In genomic region chr17:31565141-31566056, GRCm38 (mm10) we compare ENCODE assay signal across 8 mouse cellular contexts. TPM values are rescaled to one million over a fixed set of nuclear protein-coding genes. Genes with fewer than 3 reads are reported as not detected.
DNase-seq lines count a peak whose midpoint lies in the region; ATAC-seq and TF ChIP-seq lines count a peak whose summit lies in the region.

No protein-coding gene starts in this region.

- H3K79me2 ChIP-seq in CH12.LX (replicated peaks; ENCODE audit: control insufficient read depth, extremely low read depth, insufficient read depth, poor library complexity, severe bottlenecking) = peaks cover 25% of the 10 kb centered on the region

- H3K27ac ChIP-seq in CH12.LX (ENCODE audit: insufficient read depth, low read depth) = peak overlapping the region; percentile 74
- peak overlapping the region; percentile 94 for H3K27ac ChIP-seq in bone marrow, adult 2 months (ENCODE audit: control insufficient read depth, insufficient read depth, low read depth, low read length, poor library complexity)
- H3K27ac ChIP-seq in forebrain, embryonic 11.5 days (ENCODE audit: low read depth, low read length) = peak overlapping the region; percentile 91

- no peak for TF ChIP-seq EP300 in CH12.LX (IDR thresholded peaks at IDR 0.05; ENCODE audit: low read length)

- H3K27me3 ChIP-seq in CH12.LX (replicated peaks) = no peaks in the 10 kb centered on the region
- no peaks in the 10 kb centered on the region for H3K27me3 ChIP-seq in forebrain, embryonic 11.5 days (ENCODE audit: control insufficient read depth, insufficient read depth, low read length)

- in situ Hi-C loops in CH12.LX (cut with MboI; ENCODE audit: low pct_ligation_motif_present, low pct_unique_long_range_greater_than_20kb, low sequenced_read_pairs) = no loop called here

- TF ChIP-seq RAD21 in CH12.LX (IDR thresholded peaks at IDR 0.05; ENCODE audit: low read depth, low read length) = no peak

- peaks cover 7 to 27% of the 10 kb centered on the region in 2 experiments for H3K4me1 ChIP-seq in CH12.LX (ENCODE audit: control insufficient read depth in 1 of 2, insufficient read depth in 2 of 2)
- H3K4me1 ChIP-seq in bone marrow, adult 2 months (ENCODE audit: control insufficient read depth, insufficient read depth, low read length) = peaks cover 4% of the 10 kb centered on the region; the same call in 1 of the 2 replicates
- peaks cover 22% of the 10 kb centered on the region for H3K4me1 ChIP-seq in forebrain, embryonic 11.5 days (replicated peaks; ENCODE audit: control insufficient read depth, insufficient read depth, low read length)

- H3K9ac ChIP-seq in CH12.LX (ENCODE audit: insufficient read depth, low read depth) = peak overlapping the region; percentile 92
- H3K9ac ChIP-seq in forebrain, embryonic 11.5 days (ENCODE audit: low read length) = peak overlapping the region; percentile 87

- ATAC-seq in forebrain, embryonic 11.5 days (replicated peaks; ENCODE audit: low FRiP score) = peak; percentile 50

- 0 out of 4 replicates have a peak, but pooled peaks of 1 of the 2 experiments have one; percentile 2 for TF ChIP-seq CTCF in CH12.LX (conservative IDR thresholded peaks at IDR 0.05 in 1 of 2, IDR thresholded peaks at IDR 0.05 in 1 of 2; ENCODE audit: low read depth in 2 of 2, low read length in 2 of 2)
- TF ChIP-seq CTCF in bone marrow, adult 2 months (IDR thresholded peaks at IDR 0.05; ENCODE audit: control insufficient read depth, insufficient read depth, low read length) = no peak

- intact Hi-C loops in heart, postnatal 36 days (cut with DNase I) = loop anchor here (2.0 kb wide), 2 partner anchors 53 to 93 kb away; partner anchors contain the start of gene U2af1

- H3K4me3 ChIP-seq in CH12.LX (replicated peaks in 1 of 3; ENCODE audit: low read depth in 2 of 3, low read length in 2 of 3, poor library complexity in 1 of 3) = peak overlapping the region; percentile 70 to 100 (median 85)
- H3K4me3 ChIP-seq in bone marrow, adult 2 months (replicated peaks; ENCODE audit: control insufficient read depth, low read depth, low read length) = peak overlapping the region; percentile 96
- peak overlapping the region; percentile 80 for H3K4me3 ChIP-seq in forebrain, embryonic 11.5 days (ENCODE audit: low read depth, low read length)

- peaks cover 0 to 18% of the 10 kb centered on the region in 2 experiments for H3K36me3 ChIP-seq in CH12.LX (replicated peaks in 1 of 2; ENCODE audit: control insufficient read depth in 1 of 2, insufficient read depth in 1 of 2, low read length in 1 of 2)
- H3K36me3 ChIP-seq in forebrain, embryonic 11.5 days (ENCODE audit: control insufficient read depth, insufficient read depth, low read length) = no peaks in the 10 kb centered on the region

- dilution Hi-C loops in CH12.LX (cut with MboI; ENCODE audit: extremely low pct_ligation_motif_present, extremely low pct_unique_long_range_greater_than_20kb, low sequenced_read_pairs) = no loop called here

- no peaks in the 10 kb centered on the region for H3K9me3 ChIP-seq in CH12.LX (replicated peaks; ENCODE audit: low read length)
- H3K9me3 ChIP-seq in forebrain, embryonic 11.5 days (ENCODE audit: control insufficient read depth, low read length) = no peaks in the 10 kb centered on the region

- H3K4me2 ChIP-seq in CH12.LX (ENCODE audit: insufficient read depth, low read depth, poor library complexity, severe bottlenecking) = peak overlapping the region; percentile 95
- peak overlapping the region; percentile 89 for H3K4me2 ChIP-seq in forebrain, embryonic 11.5 days (ENCODE audit: low read depth, low read length, severe bottlenecking)

- 1% methylated on average over 88 of the region's 88 CpGs for WGBS in bone marrow, adult 2 months
- WGBS in forebrain, embryonic 11.5 days = under 1% methylated on average over 86 of the region's 88 CpGs

- DNase-seq in CH12.LX (ENCODE audit: extremely low read depth) = peak; percentile 47
- DNase-seq in forebrain, embryonic 11.5 days (ENCODE audit: low spot score) = peak; percentile 66
- peak; percentile 69 to 77 for DNase-seq in heart, postnatal 36 days
- peak; percentile 72 to 81 for DNase-seq in layer of hippocampus, postnatal 10 days (ENCODE audit: low spot score in 2 of 2)
- peak; percentile 68 for DNase-seq in lung, postnatal 14 days
- DNase-seq in retina, postnatal 1 day = peak; percentile 90
- DNase-seq in urinary bladder, adult 18-20 months (ENCODE audit: low spot score in 2 of 2) = peak; percentile 22 to 46

- peak; percentile 55; the same call in 1 of the 2 replicates for TF ChIP-seq POLR2A in CH12.LX (IDR thresholded peaks at IDR 0.05; ENCODE audit: low read depth, low read length)
- TF ChIP-seq POLR2A in bone marrow, adult 2 months (IDR thresholded peaks at IDR 0.05; ENCODE audit: borderline replicate concordance, control insufficient read depth, low read depth, low read length) = peak; percentile 16; the same call in 1 of the 2 replicates

TF ChIP-seq in CH12.LX, 34 proteins besides CTCF, POLR2A, EP300 and RAD21:
- TF ChIP-seq NRF1 (IDR thresholded peaks at IDR 0.05; ENCODE audit: low read depth, low read length) (no peak), MXI1 (IDR thresholded peaks at IDR 0.05; ENCODE audit: low read depth, low read length) (peak; percentile 45; the same call in 1 of the 2 replicates), KAT2A (IDR thresholded peaks at IDR 0.05; ENCODE audit: insufficient replicate concordance, low read length) (no peak)

RNA-seq across cellular contexts. Expression of gene Pknox1, which starts 0.9 kb away (rescaled TPM):
- total RNA-seq in CH12.LX (2012; rRNA removed) (20.5 TPM in 2 replicates), CH12.LX (2014; rRNA removed) (22.3 and 25.7 TPM in 2 replicates)
- polyA plus RNA-seq in CH12.LX (2012; ENCODE audit: insufficient read length, low read depth) = 15.1 and 16.7 TPM in 2 replicates
- 8.2 and 19.3 TPM in 2 replicates for polyA plus RNA-seq in bone marrow, adult 2 months (2011; ENCODE audit: insufficient read depth, insufficient read length, low replicate concordance, missing spikeins)
- polyA plus RNA-seq in forebrain, embryonic 11.5 days (2014; fragmentation: Nextera tagmentation; extraction: Ambion mirVana) = 29.8 and 31.1 TPM in 2 replicates
- 1 to 10 TPM; 9.4 to 10.0 TPM for total RNA-seq in heart, postnatal 36 days (2021)
- 10 to 100 TPM; 16.4 to 17.5 TPM for total RNA-seq in layer of hippocampus, postnatal 10 days (2021)

RNA-seq across cellular contexts. Expression of gene Ndufv3, which starts 45.5 kb away (rescaled TPM):
- total RNA-seq in CH12.LX (2012; rRNA removed) (357 and 409 TPM in 2 replicates), CH12.LX (2014; rRNA removed) (298 and 303 TPM in 2 replicates)
- 272 and 292 TPM in 2 replicates for polyA plus RNA-seq in CH12.LX (2012; ENCODE audit: insufficient read length, low read depth)
- polyA plus RNA-seq in bone marrow, adult 2 months (2011; ENCODE audit: insufficient read depth, insufficient read length, low replicate concordance, missing spikeins) = 57.2 and 97.0 TPM in 2 replicates
- 225 and 246 TPM in 2 replicates for polyA plus RNA-seq in forebrain, embryonic 11.5 days (2014; fragmentation: Nextera tagmentation; extraction: Ambion mirVana)
- total RNA-seq in heart, postnatal 36 days (2021) = 1,000 to 10,000 TPM; 1,294 to 1,573 TPM
- total RNA-seq in layer of hippocampus, postnatal 10 days (2021) = 100 to 1,000 TPM; 294 to 312 TPM

RNA-seq across cellular contexts. Expression of gene Wdr4, which starts 45.6 kb away (rescaled TPM):
- 56.2 and 72.4 TPM in 2 replicates for total RNA-seq in CH12.LX (2012; rRNA removed)
- total RNA-seq in CH12.LX (2014; rRNA removed) = 48.3 and 49.0 TPM in 2 replicates
- polyA plus RNA-seq in CH12.LX (2012; ENCODE audit: insufficient read length, low read depth) = 51.4 and 61.7 TPM in 2 replicates
- 9.8 and 13.6 TPM in 2 replicates for polyA plus RNA-seq in bone marrow, adult 2 months (2011; ENCODE audit: insufficient read depth, insufficient read length, low replicate concordance, missing spikeins)
- polyA plus RNA-seq in forebrain, embryonic 11.5 days (2014; fragmentation: Nextera tagmentation; extraction: Ambion mirVana) = 48.9 and 49.3 TPM in 2 replicates
- 1 to 10 TPM; 7.0 to 8.1 TPM for total RNA-seq in heart, postnatal 36 days (2021)
- total RNA-seq in layer of hippocampus, postnatal 10 days (2021) = 10 to 100 TPM; 26.3 to 28.8 TPM

Comparison
In these comparisons a context has a peak if more than half of its experiments do, and no peak if none do; other contexts are left out.
1. Peak in every context shown above with its lines: DNase-seq, ATAC-seq, H3K4me3 ChIP-seq and H3K27ac ChIP-seq.
2. DNase-seq: peak in every context shown above with its lines; median percentile 90 in retina, postnatal 1 day; 76 in layer of hippocampus, postnatal 10 days; 73 in heart, postnatal 36 days; 68 in lung, postnatal 14 days; 66 in forebrain, embryonic 11.5 days; 47 in CH12.LX; 34 in urinary bladder, adult 18-20 months.